Mouse (Mus musculus): ENCODE results near the gene Chst2. TPM values are rescaled to one million over a fixed set of nuclear protein-coding genes. Genes with fewer than 3 reads are reported as not detected.

Gene Chst2
- polyA plus RNA-seq, 1 experiment from 2014 or later: 10.2 TPM

GRCm38 (mm10) chr9:95387881-95388380 lies 18.6 kb downstream of the Chst2 start:
- no peak overlapping the region for H3K9ac ChIP-seq (ENCODE audit: low read length)

DNA sequence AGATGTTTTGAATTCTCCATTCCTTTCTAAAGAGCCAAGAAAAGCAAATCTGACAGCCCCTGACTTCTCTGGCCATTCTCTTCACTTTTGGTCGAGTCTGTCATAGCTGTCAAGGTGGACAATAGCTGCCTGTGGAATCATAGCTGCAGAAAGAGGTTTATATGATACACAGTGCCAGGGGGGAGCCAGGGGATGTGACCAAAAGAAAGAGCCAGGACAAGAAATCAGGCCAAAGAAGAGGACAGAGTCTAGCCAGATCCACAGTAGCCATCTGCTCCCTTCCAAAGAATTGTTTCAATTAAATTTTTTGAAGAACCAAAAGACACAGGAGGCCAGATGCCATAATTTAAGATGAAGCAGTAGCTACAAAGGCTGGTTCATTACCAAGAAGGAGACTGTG lies 30.6 kb downstream of the Chst2 start:
- WGBS: 72% methylated on average over 1 of the region's 1 CpGs
- ATAC-seq (no peak), DNase-seq (ENCODE audit: low spot score) (no peak)
- Histone ChIP-seq H3K4me2 (ENCODE audit: low read length) (no peak overlapping the region), H3K36me3 (ENCODE audit: control insufficient read depth, insufficient read depth, low read length) (no peaks in the 10 kb centered on the region), H3K9ac (ENCODE audit: low read length) (no peak overlapping the region), H3K4me1 (ENCODE audit: control insufficient read depth, insufficient read depth, low read length) (no peaks in the 10 kb centered on the region), H3K27me3 (replicated peaks; ENCODE audit: control insufficient read depth, insufficient read depth, low read length) (no peaks in the 10 kb centered on the region), H3K9me3 (replicated peaks; ENCODE audit: control insufficient read depth, low read length) (no peaks in the 10 kb centered on the region), H3K27ac (ENCODE audit: low read depth, low read length) (no peak overlapping the region), H3K4me3 (ENCODE audit: low read depth, low read length) (no peak overlapping the region)

More at GRCm38 (mm10) chr9:95387881-95388380, 18.6 kb downstream of the Chst2 start:
- DNase-seq (ENCODE audit: low spot score) (no peak), ATAC-seq (no peak)
- 89% methylated on average over 8 of the region's 8 CpGs for WGBS
- H3K4me1 ChIP-seq (ENCODE audit: control insufficient read depth, insufficient read depth, low read length): no peaks in the 10 kb centered on the region
- H3K9me3 ChIP-seq (replicated peaks; ENCODE audit: control insufficient read depth, low read length): no peaks in the 10 kb centered on the region
- no peaks in the 10 kb centered on the region for H3K36me3 ChIP-seq (ENCODE audit: control insufficient read depth, insufficient read depth, low read length)
- no peak overlapping the region for H3K4me3 ChIP-seq (ENCODE audit: low read depth, low read length)
- no peak overlapping the region for H3K4me2 ChIP-seq (ENCODE audit: low read length)
- no peaks in the 10 kb centered on the region for H3K27me3 ChIP-seq (replicated peaks; ENCODE audit: control insufficient read depth, insufficient read depth, low read length)
- no peak overlapping the region for H3K27ac ChIP-seq (ENCODE audit: low read depth, low read length)

DNA sequence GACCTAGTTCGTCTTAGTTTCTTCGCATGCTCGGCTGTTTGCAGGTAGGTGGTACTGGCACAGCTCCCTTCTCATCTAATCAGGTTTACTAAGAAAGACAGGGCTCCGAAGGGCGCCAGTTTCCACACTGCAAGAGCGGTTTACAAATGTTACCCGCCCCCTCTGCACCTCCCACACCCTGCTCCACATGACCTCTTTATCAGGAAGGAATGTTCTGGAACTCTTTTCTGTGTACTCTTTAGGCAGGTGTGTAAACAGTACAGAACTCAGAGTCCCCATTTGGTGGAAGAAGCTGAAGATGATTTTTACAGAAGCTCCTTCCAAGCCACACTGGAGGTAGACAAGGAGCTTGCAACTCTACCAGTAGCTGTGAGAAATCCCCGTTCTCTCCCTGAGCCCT lies 31.2 kb downstream of the Chst2 start:
- no peaks in the 10 kb centered on the region for H3K27me3 ChIP-seq (replicated peaks; ENCODE audit: control insufficient read depth, insufficient read depth, low read length)
- ATAC-seq (no peak), DNase-seq (ENCODE audit: low spot score) (no peak)
- no peaks in the 10 kb centered on the region for H3K36me3 ChIP-seq (ENCODE audit: control insufficient read depth, insufficient read depth, low read length)
- H3K9me3 ChIP-seq (replicated peaks; ENCODE audit: control insufficient read depth, low read length): no peaks in the 10 kb centered on the region
- H3K9ac ChIP-seq (ENCODE audit: low read length): no peak overlapping the region
- WGBS: 94% methylated on average over 8 of the region's 8 CpGs
- no peaks in the 10 kb centered on the region for H3K4me1 ChIP-seq (ENCODE audit: control insufficient read depth, insufficient read depth, low read length)
- H3K27ac ChIP-seq (ENCODE audit: low read depth, low read length): no peak overlapping the region
- no peak overlapping the region for H3K4me2 ChIP-seq (ENCODE audit: low read length)
- H3K4me3 ChIP-seq (ENCODE audit: low read depth, low read length): no peak overlapping the region

DNA sequence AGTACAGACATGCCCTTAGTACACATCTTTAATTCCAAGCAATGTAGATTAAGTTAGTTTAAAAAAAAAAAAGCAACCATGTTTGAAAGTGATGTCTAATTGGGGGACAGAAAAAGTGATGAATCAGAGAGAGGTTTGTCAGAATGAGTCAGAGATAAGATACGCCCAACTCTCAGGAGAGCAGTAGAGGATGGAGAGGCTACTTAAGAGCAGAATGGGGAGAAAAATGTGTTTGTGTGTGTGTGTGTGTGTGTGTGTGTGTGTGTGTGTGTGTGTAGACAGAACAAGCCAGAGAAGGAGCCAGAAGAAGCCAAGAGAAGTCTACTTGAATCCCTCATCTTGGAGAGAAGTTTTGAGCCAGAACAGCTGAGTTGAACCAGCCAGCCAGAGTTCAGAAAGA lies 32.8 kb downstream of the Chst2 start:
- no peaks in the 10 kb centered on the region for H3K4me1 ChIP-seq (ENCODE audit: control insufficient read depth, insufficient read depth, low read length)
- no peaks in the 10 kb centered on the region for H3K36me3 ChIP-seq (ENCODE audit: control insufficient read depth, insufficient read depth, low read length)
- 100% methylated on average over 1 of the region's 1 CpGs for WGBS
- ATAC-seq: no peak
- no peak overlapping the region for H3K9ac ChIP-seq (ENCODE audit: low read length)
- no peak for DNase-seq (ENCODE audit: low spot score)
- no peak overlapping the region for H3K27ac ChIP-seq (ENCODE audit: low read depth, low read length)
- H3K4me2 ChIP-seq (ENCODE audit: low read length): no peak overlapping the region
- no peaks in the 10 kb centered on the region for H3K27me3 ChIP-seq (replicated peaks; ENCODE audit: control insufficient read depth, insufficient read depth, low read length)
- 0 out of 2 replicates have a peak, but pooled peaks cover 3% of the 10 kb centered on the region for H3K9me3 ChIP-seq (replicated peaks; ENCODE audit: control insufficient read depth, low read length)
- no peak overlapping the region for H3K4me3 ChIP-seq (ENCODE audit: low read depth, low read length)

DNA sequence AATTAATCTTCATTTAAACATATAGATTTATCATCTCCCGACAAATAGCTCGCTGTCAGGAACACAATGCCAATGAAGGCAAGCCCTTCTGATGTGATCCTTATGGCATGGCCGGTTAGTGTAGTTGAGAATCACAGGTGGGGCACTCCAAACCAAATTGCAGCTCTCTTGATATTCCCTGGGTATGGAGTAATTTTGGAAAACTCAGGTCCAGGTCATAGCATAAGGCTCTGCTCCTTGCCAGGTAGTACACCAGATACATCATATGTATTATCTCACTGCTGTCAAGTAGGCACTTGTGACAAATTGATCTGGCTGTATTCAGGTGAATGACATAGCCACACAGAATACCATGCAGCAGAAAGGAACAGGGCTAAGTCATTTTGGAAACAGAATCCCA lies 40.6 kb downstream of the Chst2 start:
- no peak for DNase-seq (ENCODE audit: low spot score)
- Histone ChIP-seq H3K9ac (ENCODE audit: low read length) (no peak overlapping the region), H3K4me2 (ENCODE audit: low read length) (no peak overlapping the region), H3K27me3 (replicated peaks; ENCODE audit: control insufficient read depth, insufficient read depth, low read length) (no peaks in the 10 kb centered on the region), H3K36me3 (ENCODE audit: control insufficient read depth, insufficient read depth, low read length) (no peaks in the 10 kb centered on the region), H3K4me1 (ENCODE audit: control insufficient read depth, insufficient read depth, low read length) (no peaks in the 10 kb centered on the region), H3K9me3 (replicated peaks; ENCODE audit: control insufficient read depth, low read length) (0 out of 2 replicates have a peak, but pooled peaks cover 5% of the 10 kb centered on the region), H3K4me3 (ENCODE audit: low read depth, low read length) (no peak overlapping the region), H3K27ac (ENCODE audit: low read depth, low read length) (no peak overlapping the region)
- no peak for ATAC-seq
- WGBS: 95% methylated on average over 3 of the region's 3 CpGs

- H3K9me3 ChIP-seq (replicated peaks; ENCODE audit: control insufficient read depth, low read length): no peaks in the 10 kb centered on the region
- no peak overlapping the region for H3K27ac ChIP-seq (ENCODE audit: low read depth, low read length)
- no peaks in the 10 kb centered on the region for H3K36me3 ChIP-seq (ENCODE audit: control insufficient read depth, insufficient read depth, low read length)
- H3K4me3 ChIP-seq (ENCODE audit: low read depth, low read length): no peak overlapping the region
- H3K4me2 ChIP-seq (ENCODE audit: low read length): no peak overlapping the region
- 86% methylated on average over 5 of the region's 5 CpGs for WGBS
- no peaks in the 10 kb centered on the region for H3K27me3 ChIP-seq (replicated peaks; ENCODE audit: control insufficient read depth, insufficient read depth, low read length)
- ATAC-seq (no peak), DNase-seq (ENCODE audit: low spot score) (no peak)
- H3K4me1 ChIP-seq (ENCODE audit: control insufficient read depth, insufficient read depth, low read length): no peaks in the 10 kb centered on the region
- no peak overlapping the region for H3K9ac ChIP-seq (ENCODE audit: low read length)
These were observed 52.6 kb downstream of the Chst2 start for GRCm38 (mm10) chr9:95353829-95354391.

GRCm38 (mm10) chr9:95351968-95352367 lies 54.6 kb downstream of the Chst2 start:
- DNase-seq (ENCODE audit: low spot score) (no peak), ATAC-seq (no peak)
- Histone ChIP-seq H3K4me3 (ENCODE audit: low read depth, low read length) (no peak overlapping the region), H3K36me3 (ENCODE audit: control insufficient read depth, insufficient read depth, low read length) (no peaks in the 10 kb centered on the region), H3K4me2 (ENCODE audit: low read length) (no peak overlapping the region), H3K27ac (ENCODE audit: low read depth, low read length) (no peak overlapping the region), H3K9ac (ENCODE audit: low read length) (no peak overlapping the region), H3K9me3 (replicated peaks; ENCODE audit: control insufficient read depth, low read length) (no peaks in the 10 kb centered on the region), H3K4me1 (ENCODE audit: control insufficient read depth, insufficient read depth, low read length) (no peaks in the 10 kb centered on the region), H3K27me3 (replicated peaks; ENCODE audit: control insufficient read depth, insufficient read depth, low read length) (no peaks in the 10 kb centered on the region)
- 12% methylated on average over 2 of the region's 2 CpGs for WGBS

GRCm38 (mm10) chr9:95350550-95350949 lies 56.0 kb downstream of the Chst2 start:
- ATAC-seq: no peak
- H3K27me3 ChIP-seq (replicated peaks; ENCODE audit: control insufficient read depth, insufficient read depth, low read length): no peaks in the 10 kb centered on the region
- no peak overlapping the region for H3K27ac ChIP-seq (ENCODE audit: low read depth, low read length)
- H3K4me1 ChIP-seq (ENCODE audit: control insufficient read depth, insufficient read depth, low read length): no peaks in the 10 kb centered on the region
- H3K9ac ChIP-seq (ENCODE audit: low read length): no peak overlapping the region
- WGBS: 76% methylated on average over 4 of the region's 4 CpGs
- no peak overlapping the region for H3K4me3 ChIP-seq (ENCODE audit: low read depth, low read length)
- no peak overlapping the region for H3K4me2 ChIP-seq (ENCODE audit: low read length)
- no peaks in the 10 kb centered on the region for H3K36me3 ChIP-seq (ENCODE audit: control insufficient read depth, insufficient read depth, low read length)
- no peak for DNase-seq (ENCODE audit: low spot score)
- no peaks in the 10 kb centered on the region for H3K9me3 ChIP-seq (replicated peaks; ENCODE audit: control insufficient read depth, low read length)

Data from forebrain, embryonic 14.5 days (tissue).